Comparison of ENCODE assay signal across 9 mouse cellular contexts in genomic region chr4:124849631-124850260, GRCm38 (mm10). TPM values are rescaled to one million over a fixed set of nuclear protein-coding genes. Genes with fewer than 3 reads are reported as not detected.
DNase-seq lines count a peak whose midpoint lies in the region; ATAC-seq and TF ChIP-seq lines count a peak whose summit lies in the region.
"Had no signal": no experiment of that assay in that cellular context is flagged by ENCODE, and none has a peak within 500 bp of the region (broad histone marks: within the 10 kb centered on the region; RNA-seq: fewer than 3 reads in every experiment).

No protein-coding gene starts in this region.

- H3K4me1 ChIP-seq in hindbrain, embryonic 15.5 days (replicated peaks): peaks cover 47% of the 10 kb centered on the region
- H3K4me1 ChIP-seq in small intestine, adult 2 months (ENCODE audit: control insufficient read depth, insufficient read depth, insufficient read length, low read length): peaks cover 4% of the 10 kb centered on the region

- peak; percentile 10 to 14 for DNase-seq in spleen, adult 18-20 months
- no peak for DNase-seq in spleen, postnatal 14 days (ENCODE audit: low spot score in 2 of 2)
- DNase-seq in cerebellum, postnatal 10 days: peak; percentile 90 to 93
- DNase-seq in gastrocnemius, adult 18-20 months (ENCODE audit: low spot score): peak; percentile 17
- DNase-seq in left cerebral cortex, adult 18-20 months (ENCODE audit: low spot score in 2 of 2): peak; percentile 63 to 82
- peak; percentile 59 for DNase-seq in lung, postnatal 36 days

- H3K36me3 ChIP-seq in hindbrain, embryonic 15.5 days: peaks cover 14% of the 10 kb centered on the region
- peaks cover 18% of the 10 kb centered on the region for H3K36me3 ChIP-seq in small intestine, adult 2 months (ENCODE audit: control insufficient read depth, insufficient read depth, low read length)

- H3K27me3 ChIP-seq in hindbrain, embryonic 15.5 days: no peaks in the 10 kb centered on the region
- no peaks in the 10 kb centered on the region for H3K27me3 ChIP-seq in small intestine, adult 2 months (ENCODE audit: control insufficient read depth, insufficient read depth, low read length)
- H3K27me3 ChIP-seq: Patski had no signal

- peak; percentile 49 for ATAC-seq in hindbrain, embryonic 15.5 days (ENCODE audit: low FRiP score, low read depth)

- TF ChIP-seq CTCF in small intestine, adult 2 months (IDR thresholded peaks at IDR 0.05; ENCODE audit: extremely low read depth, insufficient read length, insufficient replicate concordance, low read depth, low read length): no peak

- peak overlapping the region; percentile 90 for H3K4me2 ChIP-seq in hindbrain, embryonic 15.5 days

- H3K9ac ChIP-seq in hindbrain, embryonic 15.5 days: peak overlapping the region; percentile 91

- peak overlapping the region; percentile 99 for H3K27ac ChIP-seq in hindbrain, embryonic 15.5 days (replicated peaks)
- peak overlapping the region; percentile 38; the same call in 1 of the 2 replicates for H3K27ac ChIP-seq in small intestine, adult 2 months (ENCODE audit: insufficient read depth, low read depth, low read length)

- TF ChIP-seq POLR2A in small intestine, adult 2 months (IDR thresholded peaks at IDR 0.05; ENCODE audit: low read depth, low read length): no peak

- no peaks in the 10 kb centered on the region for H3K9me3 ChIP-seq in hindbrain, embryonic 15.5 days

- H3K4me3 ChIP-seq in hindbrain, embryonic 15.5 days: peak overlapping the region; percentile 86
- H3K4me3 ChIP-seq in small intestine, adult 2 months (ENCODE audit: low read depth, low read length): peak overlapping the region; percentile 93

- under 1% methylated on average over 24 of the region's 24 CpGs for WGBS in hindbrain, embryonic 15.5 days
- WGBS in small intestine, adult 2 months: 2% methylated on average over 24 of the region's 24 CpGs

RNA-seq across cellular contexts. Expression of gene Yrdc, which starts 0.7 kb away (rescaled TPM):
- total RNA-seq in gastrocnemius, adult 18-20 months (2021): 10 to 100 TPM; 10.4 to 11.9 TPM
- polyA plus RNA-seq in hindbrain, embryonic 15.5 days (2015; fragmentation: Nextera tagmentation; extraction: Ambion mirVana): 46.3 and 50.4 TPM in 2 replicates
- 10 to 100 TPM; 38.3 to 39.3 TPM for total RNA-seq in left cerebral cortex, adult 18-20 months (2021)
- polyA plus RNA-seq in small intestine, adult 2 months (2012; rRNA removed): 22.4 and 24.3 TPM in 2 replicates

RNA-seq across cellular contexts. Expression of gene 1110065P20Rik, which starts 1.2 kb away (rescaled TPM):
- 10 to 100 TPM; 19.7 to 23.0 TPM for total RNA-seq in gastrocnemius, adult 18-20 months (2021)
- polyA plus RNA-seq in hindbrain, embryonic 15.5 days (2015; fragmentation: Nextera tagmentation; extraction: Ambion mirVana): 98.8 and 103 TPM in 2 replicates
- 10 to 100 TPM; 73.1 to 75.8 TPM for total RNA-seq in left cerebral cortex, adult 18-20 months (2021)
- 29.9 and 31.4 TPM in 2 replicates for polyA plus RNA-seq in small intestine, adult 2 months (2012; rRNA removed)

RNA-seq across cellular contexts. Expression of gene Maneal, which starts 12.2 kb away (rescaled TPM):
- total RNA-seq in gastrocnemius, adult 18-20 months (2021): under 1 TPM; 0.23 to 0.52 TPM
- polyA plus RNA-seq in hindbrain, embryonic 15.5 days (2015; fragmentation: Nextera tagmentation; extraction: Ambion mirVana): 15.9 and 16.0 TPM in 2 replicates
- total RNA-seq in left cerebral cortex, adult 18-20 months (2021): 10 to 100 TPM; 53.8 to 55.5 TPM
- polyA plus RNA-seq in small intestine, adult 2 months (2012; rRNA removed): 0.25 and 0.33 TPM in 2 replicates
- polyA plus RNA-seq: Patski had no signal

RNA-seq across cellular contexts. Expression of gene Epha10, which starts 31.0 kb away (rescaled TPM):
- total RNA-seq in gastrocnemius, adult 18-20 months (2021): not detected
- 12.8 and 13.5 TPM in 2 replicates for polyA plus RNA-seq in hindbrain, embryonic 15.5 days (2015; fragmentation: Nextera tagmentation; extraction: Ambion mirVana)
- 10 to 100 TPM; 44.4 to 46.0 TPM for total RNA-seq in left cerebral cortex, adult 18-20 months (2021)
- not detected in 2 replicates for polyA plus RNA-seq in small intestine, adult 2 months (2012; rRNA removed)
- polyA plus RNA-seq: Patski had no signal

RNA-seq across cellular contexts. Expression of gene Mtf1, which starts 47.8 kb away (rescaled TPM):
- total RNA-seq in gastrocnemius, adult 18-20 months (2021): 10 to 100 TPM; 11.1 to 12.1 TPM
- polyA plus RNA-seq in hindbrain, embryonic 15.5 days (2015; fragmentation: Nextera tagmentation; extraction: Ambion mirVana): 11.1 and 11.6 TPM in 2 replicates
- 10 to 100 TPM; 25.8 to 27.8 TPM for total RNA-seq in left cerebral cortex, adult 18-20 months (2021)
- polyA plus RNA-seq in small intestine, adult 2 months (2012; rRNA removed): 2.8 and 12.4 TPM in 2 replicates

Comparison
In these comparisons a context has a peak if more than half of its experiments do, and no peak if none do; other contexts are left out.
1. DNase-seq: peak in spleen, adult 18-20 months (2 of 2), cerebellum, postnatal 10 days (2 of 2), gastrocnemius, adult 18-20 months (single experiment), left cerebral cortex, adult 18-20 months (2 of 2) and lung, postnatal 36 days (single experiment); none in spleen, postnatal 14 days (0 of 2).
2. RNA of gene Maneal, which starts 12.2 kb away (total RNA-seq): 53.8 to 55.5 TPM in left cerebral cortex, adult 18-20 months; 0.23 to 0.52 TPM in gastrocnemius, adult 18-20 months; every median in the first group is over 10 times any median in the second.